Comparison of ENCODE assay signal across 16 mouse cellular contexts in genomic region chr1:33022852-33023251, GRCm38 (mm10).
DNase-seq lines count a peak whose midpoint lies in the region; ATAC-seq and TF ChIP-seq lines count a peak whose summit lies in the region.
"Had no signal": no experiment of that assay in that cellular context is flagged by ENCODE, and none has a peak within 500 bp of the region (broad histone marks: within the 10 kb centered on the region; RNA-seq: fewer than 3 reads in every experiment).

No protein-coding gene starts in this region.

- H3K4me3 ChIP-seq in embryonic facial prominence, embryonic 11.5 days (ENCODE audit: low read depth, low read length): no peak overlapping the region
- H3K4me3 ChIP-seq in embryonic facial prominence, embryonic 10.5 days: no peak overlapping the region
- no peak overlapping the region for H3K4me3 ChIP-seq in liver, adult 2 months (ENCODE audit: insufficient read depth, low read depth, low read length)
- H3K4me3 ChIP-seq in liver, embryonic 11.5 days (ENCODE audit: low read depth, low read length): no peak overlapping the region
- H3K4me3 ChIP-seq in G1E (ENCODE audit: low read depth, low read length): no peak overlapping the region
- H3K4me3 ChIP-seq: erythroblast, embryonic 14.5 days; heart, embryonic 15.5 days; hindbrain, embryonic 13.5 days; limb, embryonic 10.5 days; megakaryocyte, embryonic 14.5 days had no signal

- no peaks in the 10 kb centered on the region for H3K36me3 ChIP-seq in embryonic facial prominence, embryonic 11.5 days (replicated peaks; ENCODE audit: control insufficient read depth, insufficient read depth, low read depth, low read length)
- H3K36me3 ChIP-seq in embryonic facial prominence, embryonic 10.5 days (replicated peaks): no peaks in the 10 kb centered on the region
- H3K36me3 ChIP-seq in liver, adult 2 months (ENCODE audit: control insufficient read depth, insufficient read depth, low read length): no peaks in the 10 kb centered on the region
- H3K36me3 ChIP-seq in liver, embryonic 11.5 days (ENCODE audit: control insufficient read depth, insufficient read depth, low read length): no peaks in the 10 kb centered on the region
- no peaks in the 10 kb centered on the region for H3K36me3 ChIP-seq in G1E (replicated peaks)
- H3K36me3 ChIP-seq: heart, embryonic 15.5 days; hindbrain, embryonic 13.5 days; limb, embryonic 10.5 days had no signal

- no peaks in the 10 kb centered on the region for H3K4me1 ChIP-seq in embryonic facial prominence, embryonic 11.5 days (ENCODE audit: control insufficient read depth, insufficient read depth, low read length)
- no peaks in the 10 kb centered on the region for H3K4me1 ChIP-seq in embryonic facial prominence, embryonic 10.5 days
- no peaks in the 10 kb centered on the region for H3K4me1 ChIP-seq in liver, adult 2 months (ENCODE audit: control insufficient read depth, insufficient read depth, low read length)
- H3K4me1 ChIP-seq in liver, embryonic 11.5 days (replicated peaks; ENCODE audit: control insufficient read depth, insufficient read depth, low read length): no peaks in the 10 kb centered on the region
- H3K4me1 ChIP-seq in G1E (ENCODE audit: insufficient read depth, low read depth, low read length): no peaks in the 10 kb centered on the region
- H3K4me1 ChIP-seq: heart, embryonic 15.5 days; limb, embryonic 10.5 days; megakaryocyte, embryonic 14.5 days had no signal

- TF ChIP-seq CTCF in liver, adult 2 months (IDR thresholded peaks at IDR 0.05; ENCODE audit: low read depth, low read length): no peak
- peak; percentile 17; the same call in 1 of the 2 replicates for TF ChIP-seq CTCF in G1E (IDR thresholded peaks at IDR 0.05; ENCODE audit: low read depth, low read length)

- H3K27ac ChIP-seq in embryonic facial prominence, embryonic 11.5 days (replicated peaks; ENCODE audit: low read depth, low read length): no peak overlapping the region
- no peak overlapping the region for H3K27ac ChIP-seq in embryonic facial prominence, embryonic 10.5 days (replicated peaks)
- H3K27ac ChIP-seq in liver, adult 2 months (replicated peaks; ENCODE audit: insufficient read depth, low read depth, low read length): no peak overlapping the region
- H3K27ac ChIP-seq in liver, embryonic 11.5 days (ENCODE audit: low read depth, low read length): no peak overlapping the region
- H3K27ac ChIP-seq: heart, embryonic 15.5 days; hindbrain, embryonic 13.5 days; limb, embryonic 10.5 days had no signal

- no peaks in the 10 kb centered on the region for H3K9me3 ChIP-seq in embryonic facial prominence, embryonic 11.5 days (replicated peaks; ENCODE audit: control insufficient read depth, low read length)
- no peaks in the 10 kb centered on the region for H3K9me3 ChIP-seq in embryonic facial prominence, embryonic 10.5 days
- no peaks in the 10 kb centered on the region for H3K9me3 ChIP-seq in liver, embryonic 11.5 days (ENCODE audit: control insufficient read depth, low read length)
- H3K9me3 ChIP-seq in G1E (replicated peaks): no peaks in the 10 kb centered on the region
- H3K9me3 ChIP-seq: heart, embryonic 15.5 days; hindbrain, embryonic 13.5 days; limb, embryonic 10.5 days; megakaryocyte, embryonic 14.5 days had no signal

- H3K79me2 ChIP-seq in liver, adult 2 months (ENCODE audit: control insufficient read depth, insufficient read depth, low read length): no peaks in the 10 kb centered on the region

- WGBS in embryonic facial prominence, embryonic 11.5 days: 81% methylated on average over 4 of the region's 4 CpGs
- 80% methylated on average over 4 of the region's 4 CpGs for WGBS in embryonic facial prominence, embryonic 10.5 days
- 74% methylated on average over 4 of the region's 4 CpGs for WGBS in liver, adult 2 months
- WGBS in liver, embryonic 11.5 days: 74% methylated on average over 4 of the region's 4 CpGs

- TF ChIP-seq POLR2A in liver, adult 2 months (IDR thresholded peaks at IDR 0.05; ENCODE audit: extremely low read depth, insufficient read depth, low read length): no peak

- no peak overlapping the region for H3K9ac ChIP-seq in embryonic facial prominence, embryonic 11.5 days (replicated peaks; ENCODE audit: low read length)
- no peak overlapping the region for H3K9ac ChIP-seq in liver, adult 2 months (ENCODE audit: low read depth, low read length)
- no peak overlapping the region for H3K9ac ChIP-seq in liver, embryonic 11.5 days (ENCODE audit: low read depth, low read length)
- H3K9ac ChIP-seq: heart, embryonic 15.5 days; hindbrain, embryonic 13.5 days had no signal

- no peak for ATAC-seq in embryonic facial prominence, embryonic 11.5 days (replicated peaks; ENCODE audit: insufficient number of reproducible peaks, low FRiP score, low TSS enrichment, low read depth)
- no peak for ATAC-seq in liver, embryonic 11.5 days (replicated peaks; ENCODE audit: low FRiP score)
- ATAC-seq in G1E (ENCODE audit: extremely low read depth, insufficient number of reproducible peaks, low FRiP score, poor library complexity, severe bottlenecking): no peak

- no peak overlapping the region for H3K4me2 ChIP-seq in embryonic facial prominence, embryonic 11.5 days (ENCODE audit: low read depth, low read length)
- H3K4me2 ChIP-seq in liver, embryonic 11.5 days: no peak overlapping the region
- H3K4me2 ChIP-seq: heart, embryonic 15.5 days; hindbrain, embryonic 13.5 days had no signal

- no peaks in the 10 kb centered on the region for H3K27me3 ChIP-seq in embryonic facial prominence, embryonic 11.5 days (ENCODE audit: control insufficient read depth, insufficient read depth, low read length)
- H3K27me3 ChIP-seq in embryonic facial prominence, embryonic 10.5 days (replicated peaks; ENCODE audit: low read depth, poor library complexity, severe bottlenecking): no peaks in the 10 kb centered on the region
- H3K27me3 ChIP-seq in liver, adult 2 months (ENCODE audit: control insufficient read depth, insufficient read depth, low read length): no peaks in the 10 kb centered on the region
- H3K27me3 ChIP-seq in liver, embryonic 11.5 days (replicated peaks; ENCODE audit: control insufficient read depth, insufficient read depth, low read length): no peaks in the 10 kb centered on the region
- H3K27me3 ChIP-seq in G1E (ENCODE audit: insufficient read depth, low read length): no peaks in the 10 kb centered on the region
- H3K27me3 ChIP-seq: heart, embryonic 15.5 days; hindbrain, embryonic 13.5 days; megakaryocyte, embryonic 14.5 days had no signal

- DNase-seq in embryonic facial prominence, embryonic 11.5 days (ENCODE audit: low spot score): peak; percentile 23
- DNase-seq in embryonic facial prominence, embryonic 10.5 days (ENCODE audit: low spot score): no peak
- peak; percentile 15 for DNase-seq in liver, adult 2 months (ENCODE audit: extremely low read depth, low read depth, low spot score)
- DNase-seq in liver, embryonic 11.5 days (ENCODE audit: low spot score): no peak
- DNase-seq in G1E (ENCODE audit: low spot score): peak; percentile 4
- peak; percentile 7 for DNase-seq in embryo, embryonic 10.5 days (ENCODE audit: low spot score)
- DNase-seq in MN1 (ENCODE audit: low spot score): no peak
- DNase-seq in frontal cortex, postnatal 14 days (ENCODE audit: low spot score in 2 of 2): no peak
- DNase-seq: adrenal gland, postnatal 14 days; B cell, adult 2 months; right cerebral cortex, postnatal 14 days had no signal

Comparison
In these comparisons a context has a peak if more than half of its experiments do, and no peak if none do; other contexts are left out.
1. DNase-seq: peak in embryonic facial prominence, embryonic 11.5 days (single experiment), liver, adult 2 months (single experiment), G1E (single experiment) and embryo, embryonic 10.5 days (single experiment); none in embryonic facial prominence, embryonic 10.5 days (single experiment), liver, embryonic 11.5 days (single experiment), MN1 (single experiment) and frontal cortex, postnatal 14 days (0 of 2).